Mouse (Mus musculus) spleen, adult 2 months (tissue): ENCODE results near the gene Nlgn2.

Experiments
- CTCF ChIP-seq: fragments of 200-500 bp; IDR thresholded peaks from 2 replicates; pipeline ENCODE4 v1.5.1; 2011; ENCODE audit warnings: mild to moderate bottlenecking, inconsistent platforms; ENCODE audit not compliant: insufficient read depth, insufficient read length, insufficient replicate concordance; ENCODE audit errors: extremely low read depth
- POLR2A ChIP-seq: fragments of 200-500 bp; IDR thresholded peaks from 2 replicates; pipeline ENCODE4 v1.6.1; 2011; ENCODE audit warnings: low read depth, low read length, inconsistent platforms

- TF ChIP-seq POLR2A (no peak; the same call in 1 of the 2 replicates), CTCF (peak; percentile 60; the same call in 1 of the 2 replicates)
Measured at GRCm38 (mm10) chr11:69880853-69881603, 43.4 kb upstream of the Nlgn2 start, which contains the start of gene Kctd11.
